Mouse (Mus musculus) gastrocnemius, postnatal 25 days (tissue): ENCODE data around the gene Olfr341. TPM values are rescaled to one million over a fixed set of nuclear protein-coding genes. Genes with fewer than 3 reads are reported as not detected.

Experiments used
- DNase-seq: peaks from one replicate; pipeline ENCODE4 v3.0.0; 2022
- long read RNA-seq, 2 experiments: library from polyadenylated mRNA; stranded (forward); transcript quantifications; one replicate each; pipeline ENCODE4 v2.0.0; 2021
- total RNA-seq, 2 experiments: library from RNA; stranded (reverse); gene quantifications; 1 replicate in 1 of 2; 2 replicates in 1 of 2; pipeline ENCODE4 v1.2.3; 2021

Olfr341 gene
- total RNA-seq: not detected
- long read RNA-seq, experiment 1: 0 reads
- long read RNA-seq, experiment 2: 0 reads

- no peak for DNase-seq
Observed at GRCm38 (mm10) chr2:36482368-36482767, at the start of gene Olfr341. Olfr341 (minus strand) TSS chr2:36482468.

DNA sequence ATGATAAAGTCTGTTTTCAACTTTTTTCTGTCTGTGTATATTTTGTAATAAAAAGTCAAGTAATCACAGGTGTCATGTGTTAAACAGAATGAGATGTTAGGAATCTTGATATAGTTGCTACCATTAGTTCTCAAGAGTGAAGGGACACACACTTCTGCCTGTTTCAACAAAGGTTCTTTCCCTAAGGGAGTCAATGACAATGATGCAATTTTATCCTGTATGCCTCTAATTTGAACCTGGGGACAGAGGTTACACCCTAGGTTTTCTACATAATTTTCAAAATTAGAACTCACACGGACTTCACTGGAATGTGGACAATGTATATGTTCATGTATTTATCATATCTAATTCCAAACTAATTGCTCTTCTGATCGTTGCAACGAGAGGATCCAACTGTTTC is 42.4 kb upstream of the Olfr341 start, which contains the start of gene Olfr342:
Gene Olfr342, plus strand, starts transcription at position 301 of the 400 bp plus-strand sequence.
- DNase-seq: no peak

DNA sequence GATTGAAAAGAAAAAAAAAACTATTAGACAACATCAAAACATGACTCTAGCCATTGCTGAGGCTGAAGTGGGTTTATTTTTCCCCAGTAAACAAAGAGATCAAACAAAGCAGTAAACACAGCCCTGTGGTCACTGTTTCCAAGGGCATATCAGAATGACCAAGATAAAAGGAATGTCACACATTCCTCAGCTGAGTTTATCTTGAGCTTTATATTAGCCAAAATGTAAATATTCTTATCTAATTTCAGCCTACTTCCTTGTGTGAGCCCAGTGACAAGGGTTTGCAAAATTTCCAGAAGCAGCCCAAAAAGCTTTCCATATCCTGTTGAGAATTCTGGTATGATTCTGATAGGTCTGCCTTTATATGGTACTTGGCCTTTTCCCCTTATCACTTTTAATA is 8.6 kb downstream of the Olfr341 start:
- DNase-seq: no peak

DNA sequence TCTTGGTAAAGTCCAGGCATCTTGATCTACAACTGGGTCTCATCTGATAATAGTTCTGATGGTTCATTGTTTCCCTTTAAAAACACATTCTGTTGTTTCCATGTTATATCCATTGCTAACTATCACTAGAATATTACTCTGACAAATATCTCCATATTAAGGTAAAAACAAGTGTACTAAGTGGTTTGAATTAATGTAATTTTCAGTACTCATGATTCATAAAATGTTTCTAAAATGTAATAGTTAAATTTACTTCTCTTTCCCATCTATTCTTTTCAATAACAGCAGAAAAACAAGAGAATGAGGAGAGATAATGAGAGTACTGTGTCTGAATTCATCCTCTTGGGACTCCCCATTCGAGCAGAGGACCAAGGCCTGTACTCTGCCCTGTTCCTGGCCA is 30.0 kb downstream of the Olfr341 start, which contains the start of gene Olfr340:
Gene Olfr340, plus strand, starts transcription at position 301 of the 400 bp plus-strand sequence.
- DNase-seq: no peak

Other genes with a start within 250 kb of the Olfr341 start
- gene Olfr338, start 108.9 kb downstream of the Olfr341 start, total RNA-seq: not detected
- gene Olfr339, start 63.5 kb downstream of the Olfr341 start, total RNA-seq: not detected
- not detected for gene Olfr340, start 29.9 kb downstream of the Olfr341 start, total RNA-seq
- not detected for gene Olfr342, start 42.5 kb upstream of the Olfr341 start, total RNA-seq
- not detected for gene Olfr344, start 84.2 kb upstream of the Olfr341 start, total RNA-seq
- gene Olfr345, start 157.6 kb upstream of the Olfr341 start, total RNA-seq: not detected
- not detected for gene Olfr346, start 203.3 kb upstream of the Olfr341 start, total RNA-seq
- not detected for gene Olfr347, start 249.4 kb upstream of the Olfr341 start, total RNA-seq